Mouse (Mus musculus) urinary bladder, postnatal 4 days (tissue): ENCODE results near the gene Hist1h2ah.
A peak's percentile ranks its signal among the peaks of the same experiment; 100 is the strongest.

Experiments used
- DNase-seq, 2 experiments: peaks; one replicate each; pipeline ENCODE4 v3.0.0; 2021 to 2022; ENCODE audit warnings: low spot score in 2 of 2

Hist1h2ah gene

DNA sequence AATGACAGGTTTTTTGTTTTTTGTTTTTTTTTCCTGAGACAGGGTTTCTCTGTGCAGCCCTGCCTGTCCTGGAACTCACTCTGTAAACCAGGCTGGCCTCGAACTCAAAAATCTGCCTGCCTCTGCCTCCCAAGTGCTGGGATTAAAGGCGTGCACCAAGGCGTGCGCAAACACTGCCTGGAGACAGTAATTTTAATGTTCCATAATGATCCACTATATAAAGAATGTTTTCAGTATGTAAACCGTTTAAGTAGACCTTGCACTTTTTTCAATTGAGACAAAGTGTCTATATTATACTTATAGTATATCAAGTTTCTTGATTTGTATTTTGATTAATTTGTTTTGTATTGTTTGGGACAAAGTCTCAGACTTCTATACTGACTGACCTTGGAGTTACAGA, 4.0 kb upstream of the Hist1h2ah start:
- no peak for DNase-seq

GRCm38 (mm10) chr13:22037415-22037814, 2.0 kb upstream of the Hist1h2ah start:
- no peak for DNase-seq

DNA sequence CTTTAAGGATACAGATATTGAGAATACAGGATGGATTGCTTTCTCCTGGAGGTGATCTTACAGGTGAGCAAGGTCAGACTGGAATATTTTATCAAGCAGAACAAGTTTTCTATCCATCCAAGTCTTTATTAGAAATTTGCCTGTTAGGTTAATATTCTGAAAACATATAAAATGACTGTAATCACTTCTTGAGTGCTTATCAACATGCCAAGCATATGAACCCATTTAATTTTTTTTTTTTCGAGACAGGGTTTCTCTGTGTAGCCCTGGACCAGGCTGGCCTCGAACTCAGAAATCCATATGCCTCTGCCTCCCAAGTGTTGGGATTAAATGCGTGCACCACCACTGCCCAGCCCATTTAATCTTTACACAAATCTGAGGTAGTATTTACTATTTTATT, 1.6 kb upstream of the Hist1h2ah start:
- DNase-seq: no peak

- no peak for DNase-seq
These were observed 985 bp upstream of the Hist1h2ah start for GRCm38 (mm10) chr13:22036149-22036956.

- DNase-seq: no peak
These were observed 713 bp downstream of the Hist1h2ah start for GRCm38 (mm10) chr13:22034443-22035266.

- no peak for DNase-seq
These were observed 1.5 kb downstream of the Hist1h2ah start for GRCm38 (mm10) chr13:22033741-22034442.

DNA sequence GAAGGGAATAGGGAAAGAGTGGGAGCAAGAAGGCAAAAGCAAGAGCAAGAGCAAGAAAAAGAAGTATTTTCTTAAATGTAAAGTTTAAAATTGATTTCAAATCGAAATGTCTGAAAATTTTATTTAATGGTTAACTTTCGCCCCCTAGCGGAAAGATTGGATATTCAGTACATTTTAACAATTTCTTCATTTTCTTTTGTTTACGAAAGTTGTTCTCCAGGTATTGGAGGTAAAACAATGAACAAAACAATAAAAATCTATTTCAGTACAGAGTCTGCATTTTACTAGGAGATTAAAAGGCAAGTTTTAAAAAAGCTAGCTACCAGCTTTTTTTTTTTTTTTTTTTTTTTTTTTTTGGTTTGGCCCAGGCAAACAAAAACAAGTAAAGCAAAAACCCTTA, 4.9 kb downstream of the Hist1h2ah start:
- no peak for DNase-seq

- DNase-seq: no peak
These were observed 5.4 kb downstream of the Hist1h2ah start for GRCm38 (mm10) chr13:22029928-22030327.

- DNase-seq: peak; percentile 90 to 93
These were observed 6.5 kb downstream of the Hist1h2ah start for GRCm38 (mm10) chr13:22028673-22029460.

DNA sequence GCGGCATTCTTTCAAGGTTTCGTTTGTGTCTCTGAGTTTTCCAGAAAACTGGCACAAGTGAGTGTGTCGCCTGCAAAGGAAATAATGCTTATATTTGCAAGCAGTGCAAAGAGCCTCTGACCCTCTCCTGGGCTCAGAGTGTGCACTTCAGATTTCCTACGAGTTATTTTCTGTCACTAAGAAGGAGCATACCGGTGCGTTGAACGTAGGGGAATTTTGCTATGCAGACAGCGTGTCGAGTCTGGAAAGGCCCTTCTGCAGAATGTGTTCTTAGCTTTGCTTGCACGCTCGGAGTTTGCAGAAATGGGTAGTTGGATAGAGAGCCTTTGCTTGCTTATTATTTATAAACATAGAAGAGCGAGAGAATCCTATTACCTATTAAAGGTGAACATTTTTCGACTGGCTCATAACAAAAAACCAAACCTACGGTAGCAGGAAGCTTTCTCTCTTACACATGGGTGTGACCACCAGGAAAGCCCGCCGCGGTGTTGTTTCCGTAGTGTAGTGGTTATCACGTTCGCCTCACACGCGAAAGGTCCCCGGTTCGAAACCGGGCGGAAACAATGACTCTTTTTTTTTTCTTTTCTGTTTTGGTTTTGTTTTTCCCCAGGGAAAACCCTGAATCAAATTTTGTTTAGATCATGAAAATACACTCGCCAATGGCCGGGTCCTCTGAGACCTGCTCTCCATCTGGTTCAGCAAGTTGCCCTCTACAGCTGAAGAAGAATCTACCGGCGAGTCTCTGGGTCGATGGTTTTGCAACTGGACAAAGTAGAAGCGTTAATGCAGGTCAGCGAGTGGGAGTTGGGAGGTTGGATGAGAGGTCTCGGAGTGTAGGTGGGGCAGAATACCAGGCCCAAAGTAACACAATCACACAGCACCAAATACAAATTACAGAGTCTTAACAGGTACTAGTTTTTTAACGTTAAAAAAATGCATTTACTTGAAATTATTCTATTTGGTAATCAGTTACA, 9.0 kb downstream of the Hist1h2ah start:
- peak; percentile 67 to 90 for DNase-seq

GRCm38 (mm10) chr13:22022241-22022640, 13.1 kb downstream of the Hist1h2ah start:
- DNase-seq: peak; percentile 61 to 80

DNA sequence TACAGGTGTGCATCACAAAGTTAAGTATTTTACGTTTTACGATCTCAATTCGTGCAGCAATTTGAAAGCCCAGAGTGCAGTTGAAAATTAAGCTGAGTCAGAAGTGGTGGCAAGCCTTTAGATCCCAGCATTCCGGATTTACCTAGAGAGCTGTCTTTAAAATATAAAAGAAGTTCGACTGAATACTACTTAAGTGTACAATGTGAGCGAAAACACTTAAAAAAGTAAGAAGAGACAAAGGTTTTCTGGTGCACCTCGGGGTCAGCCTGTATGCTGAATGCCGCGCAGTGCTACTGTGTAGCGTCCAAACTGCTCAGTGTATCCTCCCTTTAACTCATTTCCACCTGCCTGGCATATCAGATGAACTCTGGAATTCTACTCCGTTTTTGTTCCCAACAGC, 13.8 kb downstream of the Hist1h2ah start:
- DNase-seq: no peak

GRCm38 (mm10) chr13:22020901-22021339, 14.4 kb downstream of the Hist1h2ah start:
- DNase-seq: no peak

DNA sequence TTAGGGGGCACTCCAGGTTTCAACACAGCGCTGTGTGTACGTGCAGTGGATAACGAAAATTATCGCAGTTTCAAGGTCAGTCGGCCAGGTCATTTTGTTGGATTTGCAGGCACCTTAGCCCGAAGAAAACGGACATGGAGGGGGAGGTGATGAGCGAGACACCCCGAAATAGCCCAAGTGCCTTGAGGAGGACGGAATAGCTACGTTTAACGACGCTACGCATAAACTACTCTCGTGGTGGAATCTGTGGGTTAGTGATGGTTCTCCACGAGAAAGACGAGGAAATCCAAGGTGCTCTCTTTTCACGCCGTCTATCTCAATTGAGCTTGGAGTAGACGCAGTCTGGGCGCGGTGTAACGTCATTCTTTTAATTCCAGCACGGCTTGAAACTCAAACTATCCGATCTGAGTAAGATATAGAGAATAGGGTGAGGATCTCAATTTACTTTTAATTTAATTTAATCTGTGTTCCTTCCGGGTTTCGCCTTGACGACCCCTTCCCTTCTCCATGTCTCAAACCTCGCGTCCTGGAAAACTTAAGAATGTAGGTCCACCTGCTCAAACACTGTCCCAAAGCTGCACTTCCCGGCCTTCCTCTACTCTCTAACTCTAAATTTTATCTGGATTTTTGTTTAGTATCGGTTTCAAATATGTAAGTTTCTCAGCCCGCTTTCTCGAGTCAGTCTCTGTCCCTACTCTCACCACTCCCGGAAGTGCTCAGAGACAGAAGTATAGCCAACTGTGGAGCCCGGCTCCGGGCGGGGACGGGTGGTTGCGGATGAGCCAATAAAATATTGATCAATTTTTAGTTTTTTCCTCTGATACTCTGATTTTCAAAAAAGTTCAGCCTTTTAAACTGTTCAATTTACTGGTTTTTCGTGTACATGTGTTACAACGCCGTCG, 15.2 kb downstream of the Hist1h2ah start:
- DNase-seq: no peak

GRCm38 (mm10) chr13:22015479-22016450, 19.6 kb downstream of the Hist1h2ah start:
- DNase-seq: peak in 1 of 2 experiments; percentile 49

- no peak for DNase-seq
These were observed 20.9 kb downstream of the Hist1h2ah start for GRCm38 (mm10) chr13:22014411-22014845.

DNA sequence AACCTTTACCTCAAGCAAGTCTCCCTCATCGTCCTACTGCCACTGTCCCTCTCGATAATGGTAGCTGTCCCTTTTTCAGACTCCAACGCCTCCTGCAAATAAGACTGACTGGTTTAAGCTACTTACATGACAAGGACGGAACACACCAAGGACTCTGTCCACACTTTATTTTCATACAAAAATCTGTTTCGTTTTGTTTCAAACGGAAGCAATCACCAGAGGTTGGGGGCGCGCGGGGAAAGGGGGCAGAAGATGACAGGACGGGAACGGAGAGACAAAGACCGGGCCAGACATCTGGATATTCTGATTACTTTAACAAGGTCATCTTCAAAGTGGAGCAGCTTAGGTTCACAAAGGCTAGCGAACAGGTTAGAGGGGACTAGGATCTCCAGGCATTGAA, 21.7 kb downstream of the Hist1h2ah start:
- DNase-seq: no peak

- no peak for DNase-seq
These were observed 25.7 kb downstream of the Hist1h2ah start, which contains the start of gene Prss16 for GRCm38 (mm10) chr13:22009642-22010041. Gene Prss16 (minus strand): TSS chr13:22009742.
